Mouse (Mus musculus) neural tube, embryonic 14.5 days (tissue): Measurements from ENCODE around the gene Pkn3. TPM values are rescaled to one million over a fixed set of nuclear protein-coding genes. Genes with fewer than 3 reads are reported as not detected.
A peak's percentile ranks its signal among the peaks of the same experiment; 100 is the strongest.

Experiments used
- ATAC-seq: fragments of 200-750 bp; cut with Nextera tagmentation; 2 replicates; pipeline ENCODE4 v1.8.0; 2017; ENCODE audit warnings: low read depth, mild to moderate bottlenecking, moderate TSS enrichment, moderate library complexity
- H3K27ac ChIP-seq: fragments of 300-500 bp; sonication (generic); 2 replicates; pipeline ENCODE4 v1.5.1; 2014; ENCODE audit warnings: low read depth, mild to moderate bottlenecking, control low read depth, low read length, moderate library complexity, mixed read lengths
- H3K27me3 ChIP-seq: fragments of 300-500 bp; sonication (generic); 2 replicates; pipeline ENCODE4 v1.6.1; 2014; ENCODE audit warnings: low read length; ENCODE audit not compliant: control insufficient read depth, insufficient read depth
- H3K36me3 ChIP-seq: fragments of 300-500 bp; sonication (generic); 2 replicates; pipeline ENCODE4 v1.6.1; 2014; ENCODE audit warnings: low read length, mixed read lengths; ENCODE audit not compliant: control insufficient read depth, insufficient read depth
- H3K4me1 ChIP-seq: fragments of 300-500 bp; sonication (generic); 2 replicates; pipeline ENCODE4 v1.6.1; 2014; ENCODE audit warnings: low read length; ENCODE audit not compliant: control insufficient read depth, insufficient read depth
- H3K4me2 ChIP-seq: fragments of 300-500 bp; sonication (generic); 2 replicates; pipeline ENCODE4 v1.6.1; 2014; ENCODE audit warnings: mild to moderate bottlenecking, low read depth, low read length, control low read depth
- H3K4me3 ChIP-seq: fragments of 300-500 bp; sonication (generic); 2 replicates; pipeline ENCODE4 v1.5.1; 2014; ENCODE audit warnings: low read depth, low read length, control low read depth, mixed read lengths
- H3K9ac ChIP-seq: fragments of 300-500 bp; sonication (generic); replicated peaks from 2 replicates; pipeline ENCODE4 v1.6.1; 2014; ENCODE audit warnings: low read depth, mild to moderate bottlenecking, control low read depth, low read length, mixed read lengths
- H3K9me3 ChIP-seq: fragments of 300-500 bp; sonication (generic); 2 replicates; pipeline ENCODE4 v1.6.1; 2016; ENCODE audit warnings: low read length; ENCODE audit not compliant: control insufficient read depth
- WGBS: fragments of 180-500 bp; shearing (Covaris S2); extraction: QIAGEN DNeasy Blood & Tissue Kit; methylation state at CpG from one replicate; pipeline ENCODE4 v1.1.7; 2014; 5-methylcytosine and 5-hydroxymethylcytosine counted together
- polyA plus RNA-seq: library from polyadenylated mRNA; unstranded; fragments of >200 nt; fragmentation: Nextera tagmentation; extraction: Ambion mirVana; gene quantifications from 2 replicates; pipeline ENCODE4 v1.2.1, GENCODE M21; 2014

The Pkn3 gene
- polyA plus RNA-seq, 1 experiment from 2014 or later: 0.70 TPM

DNA sequence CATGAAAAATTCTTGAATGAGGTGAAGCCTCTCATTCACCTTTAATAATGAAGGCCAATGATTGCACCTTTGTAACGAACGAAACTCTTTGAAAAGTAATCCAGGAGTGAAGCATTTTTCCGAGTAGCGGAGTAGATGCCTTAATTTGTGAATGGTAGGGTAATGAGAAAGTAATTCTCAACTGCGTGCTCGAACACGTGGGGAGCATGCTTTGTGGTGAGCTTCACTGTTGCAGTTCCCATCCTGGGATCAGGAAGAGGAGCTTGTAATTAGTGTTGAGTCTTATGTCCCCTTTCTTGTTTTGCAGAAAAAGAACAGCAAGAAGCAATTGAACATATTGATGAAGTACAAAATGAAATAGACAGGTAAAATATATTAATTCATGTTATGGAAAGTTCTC lies 9.5 kb upstream of the Pkn3 start:
- 21% methylated on average over 7 of the region's 7 CpGs for WGBS
- peak overlapping the region; percentile 97 for H3K9ac ChIP-seq
- peaks cover 14% of the 10 kb centered on the region; the same call in 1 of the 2 replicates for H3K4me1 ChIP-seq
- H3K27ac ChIP-seq: no peak overlapping the region
- ATAC-seq: no peak
- peak overlapping the region; percentile 79 for H3K4me2 ChIP-seq
- H3K27me3 ChIP-seq: no peaks in the 10 kb centered on the region
- no peaks in the 10 kb centered on the region for H3K9me3 ChIP-seq
- H3K36me3 ChIP-seq: peaks cover 27% of the 10 kb centered on the region
- peak overlapping the region; percentile 100 for H3K4me3 ChIP-seq

DNA sequence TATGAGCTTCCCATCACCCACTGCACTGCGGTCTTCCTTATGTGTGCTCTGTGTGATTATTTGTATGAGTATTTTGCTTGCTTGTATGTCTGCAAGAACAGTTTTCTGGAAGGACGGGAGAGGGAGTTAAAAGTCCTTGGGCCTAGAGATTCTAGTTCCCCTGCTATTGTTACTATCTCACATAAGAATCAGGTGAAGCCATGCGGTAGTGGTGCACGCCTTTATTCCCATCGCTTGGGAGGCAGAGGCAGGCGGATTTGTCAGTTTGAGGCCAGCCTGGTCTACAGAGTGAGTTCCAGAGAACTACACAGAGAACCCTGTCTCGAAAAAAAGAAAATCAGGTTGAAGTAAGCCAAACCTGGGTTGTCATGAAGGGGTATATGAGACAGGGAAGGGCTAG lies 4.6 kb upstream of the Pkn3 start:
- Histone ChIP-seq H3K27me3 (no peaks in the 10 kb centered on the region), H3K9me3 (no peaks in the 10 kb centered on the region), H3K4me2 (no peak overlapping the region), H3K4me1 (peaks cover 13% of the 10 kb centered on the region; the same call in 1 of the 2 replicates), H3K36me3 (peaks cover 27% of the 10 kb centered on the region), H3K9ac (no peak overlapping the region), H3K27ac (no peak overlapping the region), H3K4me3 (no peak overlapping the region)
- WGBS: 78% methylated on average over 7 of the region's 7 CpGs
- ATAC-seq: no peak

DNA sequence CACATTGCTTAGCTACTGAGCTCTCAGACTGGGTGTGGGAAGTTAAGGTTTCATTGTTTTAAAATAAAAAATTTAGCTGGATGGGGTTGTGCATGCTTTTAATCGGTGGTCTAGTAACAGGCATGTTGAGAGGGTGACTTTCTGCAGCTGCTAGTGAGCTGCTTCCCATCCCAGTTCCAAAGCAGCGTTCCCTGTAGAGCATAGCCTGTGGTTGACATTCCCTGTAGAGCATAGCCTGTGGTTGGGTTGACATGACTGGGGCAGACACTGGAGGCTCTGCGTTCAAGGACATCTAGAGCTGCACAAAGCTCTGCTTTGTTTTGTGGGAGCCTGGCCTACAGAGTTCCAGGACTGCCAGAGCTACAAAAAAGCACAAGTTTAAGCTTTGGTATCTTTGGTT lies 4.2 kb upstream of the Pkn3 start:
- Histone ChIP-seq H3K36me3 (peaks cover 25% of the 10 kb centered on the region), H3K4me3 (no peak overlapping the region), H3K27me3 (no peaks in the 10 kb centered on the region), H3K9me3 (no peaks in the 10 kb centered on the region), H3K4me1 (peaks cover 10% of the 10 kb centered on the region; the same call in 1 of the 2 replicates), H3K4me2 (no peak overlapping the region), H3K27ac (no peak overlapping the region), H3K9ac (no peak overlapping the region)
- 71% methylated on average over 3 of the region's 3 CpGs for WGBS
- no peak for ATAC-seq

- no peak for ATAC-seq
- peaks cover 9% of the 10 kb centered on the region; the same call in 1 of the 2 replicates for H3K4me1 ChIP-seq
- no peaks in the 10 kb centered on the region for H3K9me3 ChIP-seq
- H3K27me3 ChIP-seq: no peaks in the 10 kb centered on the region
- H3K27ac ChIP-seq: no peak overlapping the region
- H3K4me2 ChIP-seq: no peak overlapping the region
- no peak overlapping the region for H3K4me3 ChIP-seq
- peaks cover 7% of the 10 kb centered on the region for H3K36me3 ChIP-seq
- H3K9ac ChIP-seq: no peak overlapping the region
- 64% methylated on average over 3 of the region's 3 CpGs for WGBS
These were observed 1.9 kb upstream of the Pkn3 start for GRCm38 (mm10) chr2:30075625-30076024.

DNA sequence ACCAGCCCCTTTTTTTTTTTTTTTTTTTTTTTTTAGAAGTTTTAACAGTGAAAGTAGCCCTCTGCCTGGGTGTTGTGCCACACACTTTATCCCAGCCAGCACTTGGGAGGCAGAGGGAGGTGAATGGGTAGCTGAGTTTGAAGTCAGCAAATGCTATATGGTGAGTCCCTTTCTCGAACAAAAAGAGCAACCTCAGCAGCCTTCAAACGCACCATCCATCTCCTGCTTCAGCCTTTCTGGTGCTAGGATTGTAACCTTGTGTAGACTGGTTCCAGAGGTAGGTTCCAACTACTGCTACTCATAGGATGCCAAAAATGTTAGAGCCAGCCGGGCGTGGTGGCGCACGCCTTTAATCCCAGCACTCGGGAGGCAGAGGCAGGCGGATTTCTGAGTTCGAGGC lies 1.0 kb upstream of the Pkn3 start:
- peaks cover 6% of the 10 kb centered on the region for H3K36me3 ChIP-seq
- H3K27me3 ChIP-seq: no peaks in the 10 kb centered on the region
- peaks cover 9% of the 10 kb centered on the region; the same call in 1 of the 2 replicates for H3K4me1 ChIP-seq
- no peak for ATAC-seq
- no peaks in the 10 kb centered on the region for H3K9me3 ChIP-seq
- WGBS: 94% methylated on average over 9 of the region's 9 CpGs
- no peak overlapping the region for H3K4me2 ChIP-seq
- no peak overlapping the region for H3K27ac ChIP-seq
- H3K4me3 ChIP-seq: no peak overlapping the region
- no peak overlapping the region for H3K9ac ChIP-seq

DNA sequence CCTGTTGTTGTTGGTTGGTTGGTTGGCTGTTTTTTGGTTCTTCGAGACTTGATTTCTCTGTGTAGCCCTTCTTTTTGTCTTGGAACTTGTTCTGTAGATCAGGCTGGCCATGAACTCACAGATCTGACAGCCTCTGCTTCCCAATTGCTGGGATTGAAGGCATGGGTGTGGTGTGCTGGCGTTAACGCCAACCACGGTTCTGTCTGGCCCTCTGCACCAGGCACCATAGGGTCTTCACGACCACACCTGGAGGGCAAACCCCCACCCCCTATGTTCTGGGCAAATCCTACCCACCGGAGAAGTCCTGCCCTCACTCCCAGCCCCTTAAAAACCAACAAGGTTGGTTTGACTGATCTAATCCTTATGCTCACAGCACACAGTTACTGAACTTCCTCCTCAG lies 525 bp upstream of the Pkn3 start:
- 0 out of 2 replicates have a peak, but pooled peaks have one; percentile 25 for ATAC-seq
- no peak overlapping the region for H3K27ac ChIP-seq
- H3K9me3 ChIP-seq: no peaks in the 10 kb centered on the region
- H3K4me1 ChIP-seq: peaks cover 9% of the 10 kb centered on the region; the same call in 1 of the 2 replicates
- H3K27me3 ChIP-seq: no peaks in the 10 kb centered on the region
- peaks cover 6% of the 10 kb centered on the region for H3K36me3 ChIP-seq
- no peak overlapping the region for H3K9ac ChIP-seq
- 0 out of 2 replicates have a peak overlapping the region, but pooled peaks have one; percentile 35 for H3K4me3 ChIP-seq
- peak overlapping the region; percentile 83 for H3K4me2 ChIP-seq
- 67% methylated on average over 6 of the region's 6 CpGs for WGBS

DNA sequence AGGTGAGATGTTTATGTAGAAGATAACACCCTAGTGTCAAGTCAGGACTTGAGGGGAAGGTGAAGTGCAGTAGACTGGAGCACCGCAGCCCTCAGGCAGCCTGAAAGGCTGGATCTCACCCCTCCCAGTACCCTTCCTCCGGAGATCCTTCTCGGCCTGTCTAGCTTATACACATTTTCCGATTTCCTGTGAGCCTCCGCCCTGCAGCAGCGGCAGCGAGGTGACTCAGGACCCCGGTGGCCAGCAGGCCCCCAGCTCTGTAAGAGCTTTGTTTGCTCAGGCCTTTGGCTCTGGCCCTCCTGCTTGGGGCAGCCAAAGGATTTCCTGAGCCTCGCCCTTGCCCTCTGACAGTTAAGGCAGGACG lies 847 bp downstream of the Pkn3 start:
- 38% methylated on average over 10 of the region's 10 CpGs for WGBS
- H3K4me2 ChIP-seq: peak overlapping the region; percentile 83; the same call in 1 of the 2 replicates
- peaks cover 9% of the 10 kb centered on the region; the same call in 1 of the 2 replicates for H3K4me1 ChIP-seq
- H3K9me3 ChIP-seq: no peaks in the 10 kb centered on the region
- no peak for ATAC-seq
- no peaks in the 10 kb centered on the region for H3K36me3 ChIP-seq
- no peak overlapping the region for H3K4me3 ChIP-seq
- no peaks in the 10 kb centered on the region for H3K27me3 ChIP-seq
- no peak overlapping the region for H3K9ac ChIP-seq
- H3K27ac ChIP-seq: no peak overlapping the region

- Histone ChIP-seq H3K9me3 (no peaks in the 10 kb centered on the region), H3K27ac (no peak overlapping the region), H3K4me3 (no peak overlapping the region), H3K4me1 (peaks cover 9% of the 10 kb centered on the region; the same call in 1 of the 2 replicates), H3K9ac (no peak overlapping the region), H3K27me3 (no peaks in the 10 kb centered on the region), H3K4me2 (no peak overlapping the region), H3K36me3 (no peaks in the 10 kb centered on the region)
- ATAC-seq: no peak
- WGBS: 88% methylated on average over 4 of the region's 4 CpGs
These were observed 1.3 kb downstream of the Pkn3 start for GRCm38 (mm10) chr2:30078760-30079159.

DNA sequence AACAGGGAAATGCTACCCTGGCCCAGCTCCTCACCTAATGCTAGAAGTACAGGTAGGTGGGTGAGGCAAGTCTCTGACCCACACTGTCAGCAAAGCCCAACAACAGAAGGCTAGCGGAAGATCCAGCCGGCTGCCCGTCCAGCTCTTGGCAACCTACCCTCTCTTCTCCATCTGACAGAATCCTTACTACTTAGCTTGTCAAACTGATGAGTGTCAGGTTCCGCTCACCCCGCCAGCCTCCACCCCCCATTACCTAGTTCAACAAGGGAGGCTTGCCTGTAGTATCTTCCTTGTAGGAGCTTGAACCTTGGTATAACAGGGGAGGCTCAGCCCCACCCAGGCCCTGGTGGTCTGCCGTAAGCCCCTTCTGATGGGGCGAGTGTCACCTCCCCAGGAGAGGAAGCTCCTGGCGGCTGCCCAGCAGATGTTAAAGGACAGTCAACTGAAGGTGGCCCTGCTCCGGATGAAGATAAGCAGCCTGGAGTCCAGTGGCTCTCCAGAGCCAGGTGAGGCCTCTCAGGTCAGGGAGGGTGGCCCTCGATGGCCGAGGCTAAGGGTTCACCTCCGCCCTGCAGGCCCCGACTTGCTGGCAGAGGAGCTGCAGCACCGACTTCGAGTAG lies 2.8 kb downstream of the Pkn3 start:
- H3K4me1 ChIP-seq: peaks cover 9% of the 10 kb centered on the region; the same call in 1 of the 2 replicates
- no peak for ATAC-seq
- H3K4me3 ChIP-seq: no peak overlapping the region
- H3K4me2 ChIP-seq: no peak overlapping the region
- no peak overlapping the region for H3K9ac ChIP-seq
- 93% methylated on average over 14 of the region's 15 CpGs for WGBS
- H3K36me3 ChIP-seq: no peaks in the 10 kb centered on the region
- H3K9me3 ChIP-seq: no peaks in the 10 kb centered on the region
- H3K27me3 ChIP-seq: no peaks in the 10 kb centered on the region
- H3K27ac ChIP-seq: no peak overlapping the region
